Comparison of ENCODE assay signal across 17 mouse cellular contexts in genomic region chr10:88524016-88524415, GRCm38 (mm10).
"Had no signal": no experiment of that assay in that cellular context is flagged by ENCODE, and none has a peak within 500 bp of the region (broad histone marks: within the 10 kb centered on the region; RNA-seq: fewer than 3 reads in every experiment).

No protein-coding gene starts in this region.

- H3K27ac ChIP-seq: left cerebral cortex, adult 2 months; limb, embryonic 15.5 days; liver, embryonic 12.5 days; neural tube, embryonic 13.5 days had no signal

- H3K9me3 ChIP-seq: limb, embryonic 15.5 days; liver, embryonic 12.5 days; megakaryocyte, embryonic 14.5 days; neural tube, embryonic 13.5 days had no signal

- H3K4me1 ChIP-seq: limb, embryonic 15.5 days; liver, embryonic 12.5 days; megakaryocyte, embryonic 14.5 days; neural tube, embryonic 13.5 days had no signal

- H3K36me3 ChIP-seq: limb, embryonic 15.5 days; liver, embryonic 12.5 days; neural tube, embryonic 13.5 days had no signal

- H3K4me2 ChIP-seq: limb, embryonic 15.5 days; liver, embryonic 12.5 days; lung, embryonic 14.5 days; midbrain, embryonic 11.5 days; neural tube, embryonic 13.5 days had no signal

- DNase-seq: kidney, adult 18-20 months; kidney, postnatal 10 days; kidney, postnatal 4 days; lung, embryonic 14.5 days; lung, postnatal 10 days; lung, postnatal 4 days; retina, postnatal 1 day; thymus, adult 18-20 months; thymus, postnatal 14 days had no signal

- H3K4me3 ChIP-seq: left cerebral cortex, adult 2 months; limb, embryonic 15.5 days; liver, embryonic 12.5 days; megakaryocyte, embryonic 14.5 days; neural tube, embryonic 13.5 days had no signal

- H3K9ac ChIP-seq: limb, embryonic 15.5 days; liver, embryonic 12.5 days; lung, embryonic 14.5 days; neural tube, embryonic 13.5 days had no signal

- ATAC-seq: inflammation-experienced regulatory T-cells, adult 6 months; liver, embryonic 12.5 days; midbrain, embryonic 16.5 days had no signal

- H3K27me3 ChIP-seq: limb, embryonic 15.5 days; liver, embryonic 12.5 days; megakaryocyte, embryonic 14.5 days; neural tube, embryonic 13.5 days had no signal
